ENCODE assay signal across 23 mouse cellular contexts in genomic region chr7:135600076-135600475, GRCm38 (mm10).
A peak's percentile ranks its signal among the peaks of the same experiment; 100 is the strongest.
DNase-seq lines count a peak whose midpoint lies in the region; ATAC-seq and TF ChIP-seq lines count a peak whose summit lies in the region.
"Had no signal": no experiment of that assay in that cellular context is flagged by ENCODE, and none has a peak within 500 bp of the region (broad histone marks: within the 10 kb centered on the region; RNA-seq: fewer than 3 reads in every experiment).

No protein-coding gene starts in this region.

- H3K36me3 ChIP-seq in liver, embryonic 12.5 days: no peaks in the 10 kb centered on the region
- H3K36me3 ChIP-seq: heart, embryonic 13.5 days; hindbrain, embryonic 13.5 days; limb, embryonic 12.5 days; stomach, embryonic 15.5 days had no signal

- peak overlapping the region; percentile 78; the same call in 1 of the 2 replicates for H3K27ac ChIP-seq in gastrocnemius, adult 2 months
- 0 out of 2 replicates have a peak overlapping the region, but pooled peaks have one; percentile 10 for H3K27ac ChIP-seq in liver, embryonic 12.5 days
- H3K27ac ChIP-seq: forebrain, embryonic 13.5 days; heart, embryonic 13.5 days; hindbrain, embryonic 13.5 days; limb, embryonic 12.5 days; stomach, embryonic 15.5 days had no signal

- no peak overlapping the region for H3K9ac ChIP-seq in liver, embryonic 12.5 days
- H3K9ac ChIP-seq: forebrain, embryonic 13.5 days; heart, embryonic 13.5 days; hindbrain, embryonic 13.5 days; limb, embryonic 12.5 days; lung, embryonic 14.5 days; stomach, embryonic 15.5 days had no signal

- WGBS in liver, embryonic 12.5 days (ENCODE audit: insufficient replicate concordance): 37% methylated on average over 3 of the region's 3 CpGs

- TF ChIP-seq CTCF in gastrocnemius, adult 2 months (IDR thresholded peaks at IDR 0.05): no peak

- peaks cover 98% of the 10 kb centered on the region for H3K4me1 ChIP-seq in liver, embryonic 12.5 days

- no peak for DNase-seq in gastrocnemius, adult 2 months
- no peak for DNase-seq in gastrocnemius, postnatal 10 days
- DNase-seq in liver (no peak), NIH3T3 (ENCODE audit: low read depth) (peak; percentile 48)
- DNase-seq in yolk sac, embryonic 10.5 days (ENCODE audit: low spot score): peak; percentile 28
- no peak for DNase-seq in kidney, postnatal 10 days
- DNase-seq: adrenal gland, postnatal 36 days; B cell, adult 2 months; cerebellum, adult 2 months; kidney, adult 9 months; kidney, postnatal 36 days; lung, embryonic 14.5 days; lung, postnatal 36 days; right cerebral cortex, postnatal 25 days; thymus, adult 18-20 months; thymus, postnatal 4 days had no signal

- intact Hi-C loops in gastrocnemius, adult 2 months (cut with DNase I): loop anchor here (10.0 kb wide), 1 partner anchor 445 kb away; no protein-coding TSS in a partner anchor

- no peak overlapping the region for H3K4me3 ChIP-seq in gastrocnemius, adult 2 months
- H3K4me3 ChIP-seq in liver, embryonic 12.5 days: no peak overlapping the region
- H3K4me3 ChIP-seq: erythroblast, embryonic 14.5 days; forebrain, embryonic 13.5 days; heart, embryonic 13.5 days; hindbrain, embryonic 13.5 days; limb, embryonic 12.5 days; stomach, embryonic 15.5 days had no signal

- no peaks in the 10 kb centered on the region for H3K9me3 ChIP-seq in liver, embryonic 12.5 days (replicated peaks)
- H3K9me3 ChIP-seq: forebrain, embryonic 13.5 days; heart, embryonic 13.5 days; hindbrain, embryonic 13.5 days; limb, embryonic 12.5 days; stomach, embryonic 15.5 days had no signal

- no peak overlapping the region for H3K4me2 ChIP-seq in liver, embryonic 12.5 days
- H3K4me2 ChIP-seq: forebrain, embryonic 13.5 days; heart, embryonic 13.5 days; hindbrain, embryonic 13.5 days; limb, embryonic 12.5 days; lung, embryonic 14.5 days; stomach, embryonic 15.5 days had no signal

- ATAC-seq in liver, embryonic 12.5 days: no peak
- ATAC-seq: forebrain, embryonic 13.5 days had no signal

- H3K27me3 ChIP-seq in liver, embryonic 12.5 days (replicated peaks): no peaks in the 10 kb centered on the region
- H3K27me3 ChIP-seq: forebrain, embryonic 13.5 days; hindbrain, embryonic 13.5 days; limb, embryonic 12.5 days; stomach, embryonic 15.5 days had no signal

Comparison
In these comparisons a context has a peak if more than half of its experiments do, and no peak if none do; other contexts are left out.
1. DNase-seq: peak in NIH3T3 (single experiment) and yolk sac, embryonic 10.5 days (single experiment); none in gastrocnemius, adult 2 months (single experiment), gastrocnemius, postnatal 10 days (single experiment), liver (single experiment) and kidney, postnatal 10 days (single experiment).